Mouse (Mus musculus) CH12.LX (cell line): ENCODE measurements around the gene Smyd4.

Experiments
- CHD1 ChIP-seq: IDR thresholded peaks from 2 replicates; pipeline ENCODE4 v1.6.1; 2012; ENCODE audit warnings: low read depth, low read length, improper control_type of control experiment, inconsistent platforms
- CHD2 ChIP-seq: IDR thresholded peaks from 2 replicates; pipeline ENCODE4 v1.6.1; 2011; ENCODE audit warnings: low read length, improper control_type of control experiment
- CTCF ChIP-seq, 2 experiments: IDR thresholded peaks in 1 of 2; conservative IDR thresholded peaks in 1 of 2; 2 replicates each; pipeline ENCODE4 v1.5.1; 2011 to 2012; ENCODE audit warnings: low read depth in 2 of 2, low read length in 2 of 2, improper control_type of control experiment in 1 of 2, inconsistent platforms in 1 of 2, mild to moderate bottlenecking in 1 of 2, moderate library complexity in 1 of 2
- E2F4 ChIP-seq: IDR thresholded peaks from 2 replicates; pipeline ENCODE4 v1.6.1; 2011; ENCODE audit warnings: low read depth, low read length, improper control_type of control experiment; ENCODE audit not compliant: insufficient replicate concordance
- EP300 ChIP-seq: IDR thresholded peaks from 2 replicates; pipeline ENCODE4 v1.6.1; 2011; ENCODE audit warnings: low read length, improper control_type of control experiment
- HCFC1 ChIP-seq: IDR thresholded peaks from 2 replicates; pipeline ENCODE4 v1.6.1; 2012; ENCODE audit warnings: low read depth, mild to moderate bottlenecking, inconsistent platforms, low read length, improper control_type of control experiment
- MXI1 ChIP-seq: IDR thresholded peaks from 2 replicates; pipeline ENCODE4 v1.6.1; 2011; ENCODE audit warnings: mild to moderate bottlenecking, low read depth, low read length, improper control_type of control experiment
- MYC ChIP-seq: IDR thresholded peaks from 2 replicates; pipeline ENCODE4 v1.6.1; 2011; ENCODE audit warnings: low read depth, mild to moderate bottlenecking, improper control_type of control experiment, low read length
- POLR2A ChIP-seq: IDR thresholded peaks from 2 replicates; pipeline ENCODE4 v1.6.1; 2011; ENCODE audit warnings: low read depth, mild to moderate bottlenecking, improper control_type of control experiment, low read length
- UBTF ChIP-seq: IDR thresholded peaks from 2 replicates; pipeline ENCODE4 v1.6.1; 2012; ENCODE audit warnings: low read depth, mild to moderate bottlenecking, inconsistent platforms, low read length, improper control_type of control experiment, moderate library complexity
- ZC3H11A ChIP-seq: IDR thresholded peaks from 2 replicates; pipeline ENCODE4 v1.6.1; 2012; ENCODE audit warnings: low read depth, mild to moderate bottlenecking, inconsistent platforms, low read length, improper control_type of control experiment
- ZNF384 ChIP-seq: IDR thresholded peaks from 2 replicates; pipeline ENCODE4 v1.6.1; 2012; ENCODE audit warnings: low read depth, low read length, improper control_type of control experiment, inconsistent platforms

DNA sequence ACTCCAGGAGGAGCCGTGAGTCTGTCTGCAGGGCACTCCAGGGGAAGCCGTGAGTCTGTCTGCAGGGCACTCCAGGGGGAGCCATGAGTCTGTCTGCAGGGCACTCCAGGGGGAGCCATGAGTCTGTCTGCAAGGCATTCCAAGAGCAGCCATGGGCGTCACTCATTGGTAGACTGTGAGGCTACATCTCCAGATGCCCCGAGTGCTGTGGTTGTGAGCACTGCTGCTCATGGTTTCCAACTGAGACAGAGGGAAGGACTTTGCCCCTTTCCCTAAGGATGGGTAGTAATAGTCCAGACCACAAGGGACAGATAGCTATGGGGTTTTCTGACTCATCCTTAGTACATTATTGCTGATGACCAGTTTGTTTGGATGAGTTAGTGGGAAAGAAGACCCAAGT is 57.9 kb downstream of the Smyd4 start:
- TF ChIP-seq MXI1 (no peak), POLR2A (no peak), EP300 (no peak), E2F4 (no peak), CTCF (conservative IDR thresholded peaks at IDR 0.05 in 1 of 2, IDR thresholded peaks at IDR 0.05 in 1 of 2; ENCODE audit: low read depth in 2 of 2, low read length in 2 of 2) (peak in 1 of 2 experiments; percentile 46; a peak in 2 of 4 replicates), HCFC1 (no peak), UBTF (no peak), CHD2 (no peak), ZNF384 (no peak), CHD1 (no peak), MYC (no peak), ZC3H11A (no peak)
